Mouse (Mus musculus) frontal cortex, postnatal 10 days (tissue): Measurements from ENCODE around the gene Nacad.
A peak's percentile ranks its signal among the peaks of the same experiment; 100 is the strongest.

ENCODE experiments used
- DNase-seq, 2 experiments: peaks; one replicate each; pipeline ENCODE4 v3.0.0; 2022; ENCODE audit warnings: low spot score in 2 of 2, mixed read lengths in 1 of 2

Gene Nacad

GRCm38 (mm10) chr11:6581560-6581959, 24.3 kb downstream of the Nacad start:
- no peak for DNase-seq

DNA sequence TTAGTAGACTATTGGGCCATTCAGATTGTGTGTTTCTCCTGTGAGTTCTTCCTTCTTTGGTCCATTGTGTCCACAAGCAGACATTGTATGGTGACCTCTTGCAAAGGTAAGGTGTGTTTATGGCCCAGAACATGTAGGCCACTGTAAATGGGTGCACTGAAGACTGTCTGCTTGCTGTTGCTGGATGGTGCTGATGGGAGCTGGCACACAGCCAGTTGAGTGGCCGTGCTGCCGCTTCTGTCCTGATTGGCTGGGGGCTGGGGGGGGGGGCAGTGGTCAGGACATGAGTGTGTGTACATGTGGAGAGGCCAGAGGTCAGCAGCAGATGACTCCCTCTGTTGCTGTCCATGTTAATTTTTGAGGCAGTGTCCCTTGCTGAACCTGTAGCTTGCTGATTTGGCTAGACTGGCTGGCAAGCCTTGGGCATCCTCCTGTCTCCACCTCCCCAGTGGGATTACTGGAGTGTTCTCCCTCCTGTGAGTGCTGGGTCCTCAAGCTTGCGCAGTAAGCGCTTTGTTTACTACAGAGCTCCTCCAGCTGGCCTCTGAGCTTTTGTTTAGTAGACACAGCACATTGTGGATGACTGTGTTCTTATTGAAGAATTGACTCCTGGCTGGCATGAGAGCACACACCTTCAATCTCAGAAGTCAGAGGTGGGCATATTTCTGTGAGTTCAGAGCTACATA, 25.6 kb downstream of the Nacad start:
- no peak for DNase-seq

DNA sequence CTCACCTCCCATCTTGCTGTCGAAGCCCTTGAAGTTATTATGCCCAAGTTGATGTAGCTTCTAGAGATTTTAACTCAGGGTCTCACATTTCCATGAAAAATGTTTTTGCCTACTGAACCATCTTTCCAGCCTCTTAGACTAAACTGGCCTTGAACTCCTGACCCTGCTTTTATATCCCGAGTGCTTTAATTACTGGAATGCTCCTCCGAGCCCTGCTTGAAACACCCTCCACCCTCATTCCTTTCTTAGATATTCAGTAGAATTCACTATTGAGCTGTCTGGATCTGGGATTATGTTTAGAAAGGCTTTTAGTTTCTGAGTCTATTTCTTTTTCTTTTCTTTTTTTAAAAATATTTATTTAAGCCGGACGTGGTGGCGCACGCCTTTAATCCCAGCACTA, 26.5 kb downstream of the Nacad start:
- DNase-seq: no peak

DNA sequence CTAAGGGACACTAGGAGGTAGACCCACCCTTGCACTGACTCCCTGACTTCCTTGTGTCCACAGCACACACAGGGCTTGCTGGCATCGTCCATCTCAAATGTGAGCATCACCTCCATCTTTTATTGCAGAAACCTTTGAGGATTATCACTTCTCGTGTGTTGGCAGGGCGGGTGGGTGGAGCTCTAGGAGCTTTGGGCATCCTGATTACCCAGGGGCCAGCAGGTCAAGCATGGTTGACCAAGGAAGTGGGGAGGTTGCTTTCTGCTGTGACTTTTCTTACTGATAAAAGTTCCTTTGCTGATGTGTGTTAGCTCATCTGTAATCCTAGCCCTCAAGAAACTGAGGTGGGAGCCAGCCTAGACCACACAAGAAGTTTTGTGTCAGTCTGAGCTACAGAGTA, 29.7 kb downstream of the Nacad start:
- no peak for DNase-seq

DNA sequence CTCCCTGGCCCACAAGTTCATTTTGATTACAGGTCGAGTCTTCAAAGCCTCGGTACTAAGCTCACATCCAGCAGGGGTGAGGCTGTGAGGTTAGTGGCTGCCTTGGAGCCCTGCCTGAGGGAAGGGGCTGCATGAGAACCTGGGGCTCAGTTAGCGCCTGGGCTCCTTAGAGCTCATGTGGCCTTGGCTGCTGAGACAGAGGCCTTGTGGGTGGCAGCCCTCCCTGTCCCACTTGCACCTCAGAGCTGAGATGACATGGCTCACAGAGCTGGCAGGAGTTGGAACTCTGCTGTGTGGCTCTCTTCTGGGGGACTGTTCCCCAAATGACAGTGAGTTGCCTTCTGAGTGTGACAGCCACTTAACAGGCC, 36.5 kb downstream of the Nacad start:
- DNase-seq: no peak

GRCm38 (mm10) chr11:6568584-6569409, 37.1 kb downstream of the Nacad start:
- peak in 1 of 2 experiments; percentile 22 for DNase-seq

DNA sequence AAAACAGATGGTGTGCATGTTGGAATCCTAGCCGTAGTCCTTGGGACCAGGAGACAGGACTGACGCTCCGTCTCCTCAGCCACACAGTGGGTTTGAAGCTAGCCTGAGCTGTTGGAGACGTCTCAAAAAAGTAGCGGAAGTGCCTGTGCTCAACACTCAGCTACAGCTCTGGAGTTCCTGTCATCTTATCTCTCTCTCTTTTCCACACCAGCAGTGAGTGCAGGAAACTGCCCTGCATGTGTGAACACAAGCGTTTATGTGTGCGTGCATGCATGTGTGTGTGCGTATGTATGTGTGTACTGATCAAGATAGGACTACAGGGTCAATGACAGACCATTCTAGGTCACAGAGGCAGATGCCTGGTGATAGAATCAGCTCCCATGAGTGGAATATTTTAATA, 37.9 kb downstream of the Nacad start:
- DNase-seq: no peak

DNA sequence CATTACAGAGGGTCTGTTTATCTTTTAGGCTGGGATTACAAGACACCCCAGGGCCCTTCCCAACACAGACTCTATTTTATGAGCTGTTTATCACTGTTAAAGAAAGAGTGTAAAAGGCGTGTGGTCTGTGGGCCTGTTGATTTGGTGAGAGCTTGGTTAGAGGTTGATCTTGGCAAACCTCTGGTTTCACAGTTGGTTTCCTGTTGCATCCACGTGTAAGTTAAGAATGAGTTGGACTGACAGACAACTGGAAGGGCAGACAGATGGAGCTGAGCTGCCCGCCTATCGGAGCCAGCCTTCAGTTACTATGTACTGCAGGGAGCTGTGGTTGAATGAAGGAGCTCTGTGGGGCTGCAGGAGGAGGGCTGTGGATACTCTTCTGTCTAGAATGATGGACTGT, 39.4 kb downstream of the Nacad start:
- no peak for DNase-seq

- no peak for DNase-seq
Observed at GRCm38 (mm10) chr11:6563201-6563600, 42.7 kb downstream of the Nacad start.

DNA sequence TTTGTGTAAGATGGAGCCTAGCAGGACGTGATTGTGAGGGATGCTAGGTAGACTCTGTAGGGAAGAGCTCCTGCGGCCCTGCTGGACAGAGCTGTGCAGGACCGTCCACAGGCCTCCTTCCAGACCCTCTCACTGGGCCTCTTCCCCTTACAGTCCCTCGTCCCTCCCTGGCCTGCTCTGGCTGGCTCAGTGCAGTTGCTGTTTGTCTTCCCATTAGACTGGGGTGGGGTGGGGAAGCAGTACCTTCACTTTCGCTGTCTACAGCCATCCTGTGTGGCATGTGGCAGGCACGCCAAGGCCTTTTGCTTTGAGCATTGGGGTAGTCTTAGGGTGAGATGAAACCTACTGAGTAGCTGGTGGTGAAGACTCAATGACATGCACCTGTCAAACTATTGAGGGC, 43.5 kb downstream of the Nacad start:
- no peak for DNase-seq

- DNase-seq: no peak
Observed at GRCm38 (mm10) chr11:6561474-6561873, 44.4 kb downstream of the Nacad start.

DNA sequence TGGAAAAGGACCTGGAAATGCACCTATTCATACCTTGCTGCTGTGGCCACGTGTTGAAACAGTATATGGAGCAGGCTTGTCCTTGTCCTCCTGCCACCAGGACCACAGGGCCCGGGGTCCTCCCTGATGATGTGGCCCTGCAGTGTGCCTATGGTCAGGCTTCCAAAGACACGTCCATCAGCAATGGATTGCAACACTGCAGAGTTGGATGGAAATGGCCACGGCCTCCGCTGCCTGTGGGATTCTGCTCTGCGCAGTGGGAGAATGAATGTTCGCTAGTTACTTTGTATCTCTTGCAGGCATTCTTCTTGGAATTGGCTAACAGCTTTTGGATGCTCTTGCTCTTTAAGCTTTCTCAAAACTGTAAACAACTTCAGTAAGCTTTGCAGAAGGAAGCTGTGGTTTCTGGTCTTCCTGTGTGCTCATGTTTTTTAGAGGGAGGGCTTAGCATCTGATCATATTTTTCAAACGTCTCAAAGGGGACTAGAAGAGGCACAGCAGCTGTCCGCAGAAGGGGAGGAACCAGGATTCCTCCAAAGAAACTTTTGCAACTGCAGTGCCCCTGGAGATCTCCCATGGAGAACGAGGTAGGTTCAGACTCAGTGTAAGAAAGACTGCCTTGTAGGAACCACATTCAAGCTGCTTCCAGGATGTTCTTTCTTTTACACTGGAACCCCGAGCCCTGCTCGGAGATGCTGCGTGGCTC, 45.0 kb downstream of the Nacad start:
- DNase-seq: no peak

DNA sequence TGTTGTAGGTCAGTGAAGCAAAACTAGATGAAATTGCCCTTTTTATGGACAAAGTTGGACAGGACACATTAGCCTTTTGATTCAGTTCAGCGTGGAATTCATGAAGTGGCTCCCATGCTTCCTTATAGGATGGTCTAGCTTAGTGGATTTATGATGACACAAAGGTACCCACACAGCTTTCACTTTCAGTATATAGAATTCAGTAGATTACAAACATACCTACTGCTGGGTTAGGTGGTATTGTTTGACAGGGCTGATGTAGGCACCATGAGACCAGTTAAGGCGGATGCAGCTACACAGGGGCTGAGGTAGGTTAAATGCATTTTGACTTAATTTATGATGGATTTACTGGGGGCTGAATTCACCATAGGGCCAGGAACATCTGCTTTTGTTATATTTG, 45.9 kb downstream of the Nacad start:
- no peak for DNase-seq

DNA sequence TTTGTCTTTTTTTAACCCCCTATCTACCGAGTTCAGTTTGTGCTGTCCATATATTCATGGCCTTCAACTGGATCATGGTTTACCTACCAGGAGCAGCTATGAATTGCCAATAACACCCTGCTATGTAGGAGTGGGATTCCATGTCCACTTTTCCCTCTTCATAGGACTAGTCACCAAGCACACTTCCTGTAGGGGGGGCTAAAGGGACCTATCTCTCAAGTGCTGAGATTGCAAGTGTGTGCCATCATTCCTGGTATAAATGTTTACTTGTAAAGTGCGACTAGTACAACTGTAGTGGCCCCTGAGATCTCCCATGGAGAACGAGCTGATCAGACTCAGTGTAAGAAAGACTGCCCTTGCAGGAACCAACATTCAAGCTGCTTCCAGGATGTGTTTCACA, 47.6 kb downstream of the Nacad start:
- DNase-seq: no peak

GRCm38 (mm10) chr11:6550201-6550600, 55.7 kb downstream of the Nacad start:
- no peak for DNase-seq

GRCm38 (mm10) chr11:6549770-6550169, 56.1 kb downstream of the Nacad start:
- no peak for DNase-seq
